Mouse (Mus musculus): ENCODE measurements around the gene Rptor.

Gene Rptor

GRCm38 (mm10) chr11:119905794-119906193 is 303.1 kb downstream of the Rptor start:
- DNase-seq (ENCODE audit: extremely low spot score) = no peak

GRCm38 (mm10) chr11:119907006-119907650 is 304.4 kb downstream of the Rptor start:
- DNase-seq (ENCODE audit: extremely low spot score) = no peak

GRCm38 (mm10) chr11:119907711-119908110 is 305.0 kb downstream of the Rptor start:
- no peak for DNase-seq (ENCODE audit: extremely low spot score)

GRCm38 (mm10) chr11:119909436-119909835 is 306.7 kb downstream of the Rptor start:
- DNase-seq (ENCODE audit: extremely low spot score) = peak; percentile 82

GRCm38 (mm10) chr11:119912845-119913244 is 310.1 kb downstream of the Rptor start:
- no peak for DNase-seq (ENCODE audit: extremely low spot score)

- DNase-seq (ENCODE audit: extremely low spot score) = peak; percentile 90
These were observed 310.7 kb downstream of the Rptor start, which contains the start of gene Chmp6 for GRCm38 (mm10) chr11:119913291-119913934. Gene Chmp6 (plus strand): TSS chr11:119913441.

- no peak for DNase-seq (ENCODE audit: extremely low spot score)
These were observed 311.2 kb downstream of the Rptor start for GRCm38 (mm10) chr11:119913935-119914314.

GRCm38 (mm10) chr11:119914381-119914780 is 311.7 kb downstream of the Rptor start:
- DNase-seq (ENCODE audit: extremely low spot score) = no peak

- no peak for DNase-seq (ENCODE audit: extremely low spot score)
These were observed 313.0 kb downstream of the Rptor start for GRCm38 (mm10) chr11:119915666-119916065.

- no peak for DNase-seq (ENCODE audit: extremely low spot score)
These were observed 313.5 kb downstream of the Rptor start for GRCm38 (mm10) chr11:119916102-119916790.

- DNase-seq (ENCODE audit: extremely low spot score) = no peak
These were observed 314.2 kb downstream of the Rptor start for GRCm38 (mm10) chr11:119916834-119917469.

GRCm38 (mm10) chr11:119918521-119918920 is 315.8 kb downstream of the Rptor start:
- no peak for DNase-seq (ENCODE audit: extremely low spot score)

- no peak for DNase-seq (ENCODE audit: extremely low spot score)
These were observed 316.7 kb downstream of the Rptor start for GRCm38 (mm10) chr11:119919432-119919831.

- peak; percentile 69 for DNase-seq (ENCODE audit: extremely low spot score)
These were observed 317.2 kb downstream of the Rptor start for GRCm38 (mm10) chr11:119919897-119920296.

GRCm38 (mm10) chr11:119920668-119921067 is 318.0 kb downstream of the Rptor start:
- no peak for DNase-seq (ENCODE audit: extremely low spot score)

GRCm38 (mm10) chr11:119925176-119925575 is 322.5 kb downstream of the Rptor start:
- no peak for DNase-seq (ENCODE audit: extremely low spot score)

- no peak for DNase-seq (ENCODE audit: extremely low spot score)
These were observed 324.1 kb downstream of the Rptor start for GRCm38 (mm10) chr11:119926762-119927161.

GRCm38 (mm10) chr11:119928023-119928681 is 325.4 kb downstream of the Rptor start:
- DNase-seq (ENCODE audit: extremely low spot score) = no peak

GRCm38 (mm10) chr11:119929603-119930265 is 327.0 kb downstream of the Rptor start:
- DNase-seq (ENCODE audit: extremely low spot score) = no peak

GRCm38 (mm10) chr11:119931809-119932208 is 329.1 kb downstream of the Rptor start:
- no peak for DNase-seq (ENCODE audit: extremely low spot score)

GRCm38 (mm10) chr11:119933142-119933541 is 330.4 kb downstream of the Rptor start:
- no peak for DNase-seq (ENCODE audit: extremely low spot score)

Data from embryo, embryonic 9.5 days (tissue).